Mouse (Mus musculus): ENCODE measurements at regions not wholly inside any gene's neighbourhood (a gene's known extent, or its start where the extent isn't known, plus 50 kb on each side); places are given as distances from the start of the nearest gene placed in this dataset.

DNA sequence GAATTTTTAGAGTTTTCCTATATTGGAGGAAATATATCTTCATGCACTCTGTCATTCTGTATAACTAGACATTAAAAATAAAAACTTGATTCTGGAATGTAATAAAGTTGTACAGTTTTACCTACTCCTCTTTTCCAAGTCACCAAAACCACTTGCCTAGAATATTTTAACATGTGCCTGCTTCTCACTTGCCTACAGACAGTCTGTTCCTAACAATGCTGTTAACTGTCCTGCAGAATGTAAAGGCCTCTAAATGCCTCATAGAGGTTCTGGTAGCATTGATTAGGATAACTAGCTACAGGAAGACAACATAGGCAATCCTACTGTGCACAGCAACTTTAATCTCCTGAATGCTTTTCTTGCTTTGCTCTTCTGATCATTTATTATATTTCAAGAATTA lies 614.9 kb upstream of the Pcdh7 start:
- peak; percentile 62 for DNase-seq (ENCODE audit: low read depth, low spot score)

DNA sequence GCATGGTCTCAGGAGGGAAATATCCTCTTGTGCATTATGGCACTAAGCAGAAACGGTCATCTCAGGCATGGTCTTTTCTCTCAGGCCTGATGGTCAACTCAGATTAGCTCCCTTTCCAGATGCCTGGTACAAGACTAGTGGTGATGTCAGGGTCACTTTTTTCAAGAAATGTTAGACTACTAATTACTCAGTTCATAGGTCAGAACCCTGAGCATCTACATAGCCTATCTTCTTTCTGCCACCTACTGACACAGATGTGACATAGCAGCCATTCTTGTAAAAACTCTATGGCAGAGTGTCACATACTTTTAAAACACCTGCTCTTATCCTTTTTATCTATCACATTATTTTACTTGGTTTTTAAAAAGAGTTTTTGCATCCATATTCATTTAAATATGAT lies 589.3 kb upstream of the Pcdh7 start:
- DNase-seq (ENCODE audit: low read depth, low spot score) = no peak
